Mouse (Mus musculus): ENCODE results near the gene Stxbp5.

GRCm38 (mm10) chr10:9900315-9901070, 386 bp downstream of the Stxbp5 start:
- TF ChIP-seq CTCF (IDR thresholded peaks at IDR 0.05; ENCODE audit: low read depth, low read length) (no peak), POLR2A (IDR thresholded peaks at IDR 0.05; ENCODE audit: borderline replicate concordance, low read depth, low read length) (no peak)
